Mouse (Mus musculus): ENCODE measurements around the gene Spi1.

The Spi1 gene

DNA sequence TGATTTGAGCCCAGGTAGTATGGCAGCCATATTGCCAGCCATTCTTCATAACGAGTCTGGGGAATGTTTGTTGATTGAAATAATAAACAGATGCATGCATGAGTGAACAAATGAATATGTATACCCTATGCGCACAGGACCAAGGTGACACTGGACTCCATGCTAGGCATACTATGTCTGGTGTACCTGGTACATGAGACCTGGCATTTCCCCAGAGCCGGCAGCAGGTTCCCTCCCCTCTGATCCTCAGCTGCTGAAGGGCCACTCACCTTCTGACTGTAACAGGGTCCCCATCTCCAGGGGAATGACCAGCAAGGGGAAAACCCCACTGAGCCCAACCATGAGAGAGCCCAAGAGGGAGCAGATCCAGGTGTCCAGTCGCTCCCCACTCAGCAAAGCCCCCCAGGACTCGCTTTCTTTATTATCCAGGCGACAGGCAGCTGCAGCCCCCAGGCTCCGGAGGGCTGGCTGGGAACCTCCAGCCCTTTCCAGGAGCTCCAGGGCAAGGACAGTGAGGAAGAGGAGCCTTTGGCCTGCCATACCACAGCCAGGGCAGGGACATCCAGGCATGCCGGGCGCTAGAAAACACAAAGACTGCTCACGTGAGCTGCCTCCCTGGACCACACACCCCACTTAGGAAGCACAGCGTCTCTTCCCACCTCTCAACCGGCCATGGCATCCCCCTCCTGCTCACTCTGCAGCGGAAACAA is 13.9 kb upstream of the Spi1 start:
- DNase-seq: no peak

DNA sequence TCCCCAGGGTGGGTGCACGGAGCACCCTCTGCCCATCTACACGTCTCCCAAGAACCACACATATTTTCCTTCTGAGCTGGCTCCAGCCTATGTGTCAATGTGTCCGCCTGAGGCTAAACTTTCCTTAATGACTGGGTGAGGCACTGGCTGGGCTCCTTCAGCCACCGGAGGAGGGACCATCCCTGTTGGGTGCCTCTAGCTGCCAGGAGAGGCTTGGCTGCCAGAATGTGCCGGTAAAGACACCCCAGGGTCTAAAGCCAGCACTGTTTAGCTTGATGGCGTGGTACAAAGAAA is 13.4 kb upstream of the Spi1 start:
- no peak for DNase-seq

DNA sequence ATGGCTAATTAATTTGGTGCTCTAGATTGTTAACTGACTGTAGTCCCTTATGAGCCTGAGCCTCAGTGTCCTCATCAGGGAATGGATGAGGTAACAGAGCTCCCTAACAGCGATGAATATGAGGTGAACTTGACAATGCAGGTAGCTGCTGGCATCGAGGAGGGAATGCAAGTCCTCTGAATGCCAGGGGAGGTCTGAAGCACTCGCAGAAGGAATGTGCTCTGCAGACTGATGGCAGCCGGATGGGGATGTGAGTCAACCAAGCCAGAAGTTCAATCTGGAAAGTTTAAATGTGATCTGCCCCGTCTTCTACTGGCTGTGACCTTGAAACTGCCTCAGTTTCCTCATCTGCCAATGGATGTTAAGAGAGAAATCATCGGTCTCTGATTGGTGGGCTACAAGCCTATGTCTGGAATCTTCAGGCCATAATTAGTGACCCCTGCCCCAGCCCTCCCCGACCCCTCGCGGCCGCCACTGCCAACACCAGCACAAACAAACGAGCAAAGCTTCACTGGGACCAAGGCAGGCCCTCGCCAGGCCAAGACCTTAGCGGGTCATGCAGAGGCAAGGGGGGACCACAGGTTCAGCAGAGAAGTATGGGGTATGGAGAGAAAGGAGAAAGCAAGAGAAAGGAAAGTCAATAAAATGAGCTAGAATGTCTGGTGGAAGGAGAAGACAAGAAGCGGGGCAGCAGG is 12.7 kb upstream of the Spi1 start:
- DNase-seq: no peak

DNA sequence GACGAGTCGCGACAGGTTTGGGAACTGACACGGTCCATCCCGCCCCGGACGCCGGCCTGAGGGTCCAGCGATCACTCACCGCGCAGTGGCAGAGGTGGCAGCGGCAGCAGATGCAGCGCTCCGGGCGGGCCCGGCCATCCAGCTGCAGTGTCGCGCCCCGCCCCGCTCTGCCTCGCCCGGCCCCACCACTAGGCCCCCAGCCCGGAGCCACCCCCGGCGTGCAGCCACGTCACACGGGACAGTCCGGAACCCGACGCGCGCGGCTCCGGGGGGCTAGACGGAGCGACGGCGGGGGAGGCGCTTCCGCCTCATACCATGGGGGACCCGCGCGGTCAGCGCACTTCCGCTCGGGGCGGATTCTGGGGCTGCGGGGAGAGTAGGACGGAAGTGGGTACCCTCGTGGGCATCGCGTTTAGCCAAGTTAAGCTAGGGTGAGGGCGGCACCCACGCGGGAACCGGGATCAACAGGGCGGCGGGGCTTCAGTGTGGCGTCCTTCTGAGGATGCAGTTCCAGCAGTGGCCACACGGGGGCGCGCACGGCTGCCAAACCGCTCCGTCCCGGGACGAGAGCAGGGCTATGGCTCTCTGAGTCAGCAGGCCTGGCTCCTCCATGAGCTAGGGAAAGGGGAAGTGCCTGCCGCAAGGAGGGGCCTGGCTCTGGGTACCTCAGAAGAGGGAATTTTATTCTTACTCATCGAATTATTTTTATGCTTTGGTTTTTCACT is 12.0 kb upstream of the Spi1 start, which contains the start of gene Slc39a13:
Slc39a13 (minus strand) TSS at position 342 of the 725 bp plus-strand sequence.
- peak; percentile 95 to 96 for DNase-seq

DNA sequence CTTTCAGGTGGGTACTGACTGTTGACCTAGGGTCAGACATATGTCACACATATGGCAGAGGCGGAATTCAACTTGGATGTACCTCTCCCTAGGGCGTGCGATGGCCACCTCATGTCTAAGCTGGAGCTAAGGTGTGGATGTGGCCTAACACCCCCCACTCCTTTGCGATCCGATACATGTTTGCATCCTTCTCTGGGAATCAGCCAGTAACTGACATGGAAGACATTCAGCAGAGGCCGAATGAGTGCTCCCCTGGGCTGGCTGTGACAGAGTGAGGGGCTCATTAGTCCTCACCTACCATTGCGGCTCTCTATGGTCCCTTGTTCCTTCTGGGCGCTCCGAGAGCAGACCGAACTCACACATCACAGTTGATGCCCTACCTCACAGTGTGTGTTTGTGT is 11.1 kb upstream of the Spi1 start:
- DNase-seq: no peak

DNA sequence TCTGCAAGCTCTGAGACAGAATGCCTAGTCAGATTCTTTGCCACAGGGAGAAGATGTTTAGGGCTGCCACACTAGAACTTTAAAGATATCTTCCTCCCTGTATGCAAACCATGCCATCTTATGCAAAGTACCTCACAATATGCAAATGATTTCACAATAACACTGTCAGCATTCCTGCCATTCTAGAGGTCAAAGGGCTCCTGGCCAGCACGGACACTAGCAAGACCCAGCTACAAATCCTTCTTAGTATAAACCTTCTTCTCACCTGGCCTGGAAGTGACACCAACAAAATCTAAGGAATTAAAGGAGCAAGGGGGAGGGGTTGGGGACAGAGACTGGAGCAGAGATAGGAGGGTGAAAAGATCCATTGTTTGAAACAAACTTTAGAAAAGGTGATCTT is 10.1 kb upstream of the Spi1 start:
- peak; percentile 52 to 61 for DNase-seq

DNA sequence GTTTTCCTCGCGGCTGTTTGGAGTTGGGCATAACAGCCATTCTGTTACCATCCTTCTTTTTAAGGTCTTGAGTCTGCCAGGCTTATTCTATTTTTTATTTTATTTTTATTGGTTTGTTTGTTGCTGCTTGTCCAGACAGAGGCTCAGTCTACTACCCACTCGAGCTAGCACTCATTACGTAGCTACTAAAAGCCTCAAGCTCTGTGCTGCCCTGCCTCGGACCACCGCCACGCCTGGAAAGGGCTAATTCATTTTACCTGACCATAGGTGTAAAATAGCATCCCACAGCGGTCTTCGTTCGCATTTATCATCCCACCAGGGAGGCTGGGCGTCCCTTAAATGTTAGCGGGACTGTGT is 4.3 kb upstream of the Spi1 start:
- DNase-seq: no peak

DNA sequence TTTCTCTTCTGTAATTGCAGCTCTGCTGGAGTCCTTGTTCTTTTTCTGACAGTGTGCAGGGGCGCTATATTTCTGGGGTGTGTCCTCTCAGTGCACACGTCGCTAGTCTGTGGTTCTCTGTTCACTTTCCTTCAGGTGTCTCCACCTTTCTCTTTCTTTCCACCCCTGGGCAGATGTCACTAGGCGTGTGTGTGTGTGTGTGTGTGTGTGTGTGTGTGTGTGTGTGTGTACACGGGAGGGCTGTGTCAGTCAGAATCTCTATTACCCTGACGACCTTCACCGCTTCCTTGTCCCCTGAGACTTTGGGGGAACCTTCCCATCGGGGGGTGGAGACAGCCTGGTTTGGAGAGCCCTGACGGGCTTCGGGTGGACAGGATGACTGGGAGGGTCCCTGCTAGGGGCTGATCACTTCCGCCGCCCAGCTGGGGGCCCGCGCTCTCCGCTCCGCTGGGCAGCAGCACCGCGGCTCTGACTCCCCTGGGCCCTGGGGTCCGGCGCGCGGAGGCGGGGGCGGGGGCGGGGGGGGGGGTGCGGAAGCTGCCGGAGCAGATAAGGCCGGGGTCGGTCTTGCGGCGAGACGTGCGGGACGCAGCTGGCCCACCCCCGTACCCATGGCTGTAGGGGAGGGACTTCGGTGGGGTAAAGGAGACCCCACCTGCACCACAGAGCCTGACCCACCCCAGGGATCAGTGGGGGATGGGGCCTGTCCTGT is 3.7 kb upstream of the Spi1 start:
- no peak for DNase-seq

DNA sequence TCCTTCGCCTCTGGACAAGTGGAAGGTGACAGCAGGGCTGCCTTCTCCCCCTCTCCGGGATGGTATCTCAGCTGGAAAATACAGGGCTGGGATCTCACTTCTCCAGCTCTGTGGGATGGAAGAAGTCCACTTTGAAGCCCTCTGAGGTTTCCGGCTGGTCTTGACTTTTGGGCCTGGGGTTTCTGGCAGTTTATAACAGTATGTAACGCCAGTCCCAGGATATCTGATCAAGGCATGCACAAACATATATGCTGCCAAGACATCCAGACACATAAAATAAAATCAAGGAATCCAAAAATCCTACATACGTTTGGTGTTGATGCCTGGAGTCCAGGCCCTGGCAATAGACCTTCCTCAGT is 3.2 kb upstream of the Spi1 start:
- no peak for DNase-seq

DNA sequence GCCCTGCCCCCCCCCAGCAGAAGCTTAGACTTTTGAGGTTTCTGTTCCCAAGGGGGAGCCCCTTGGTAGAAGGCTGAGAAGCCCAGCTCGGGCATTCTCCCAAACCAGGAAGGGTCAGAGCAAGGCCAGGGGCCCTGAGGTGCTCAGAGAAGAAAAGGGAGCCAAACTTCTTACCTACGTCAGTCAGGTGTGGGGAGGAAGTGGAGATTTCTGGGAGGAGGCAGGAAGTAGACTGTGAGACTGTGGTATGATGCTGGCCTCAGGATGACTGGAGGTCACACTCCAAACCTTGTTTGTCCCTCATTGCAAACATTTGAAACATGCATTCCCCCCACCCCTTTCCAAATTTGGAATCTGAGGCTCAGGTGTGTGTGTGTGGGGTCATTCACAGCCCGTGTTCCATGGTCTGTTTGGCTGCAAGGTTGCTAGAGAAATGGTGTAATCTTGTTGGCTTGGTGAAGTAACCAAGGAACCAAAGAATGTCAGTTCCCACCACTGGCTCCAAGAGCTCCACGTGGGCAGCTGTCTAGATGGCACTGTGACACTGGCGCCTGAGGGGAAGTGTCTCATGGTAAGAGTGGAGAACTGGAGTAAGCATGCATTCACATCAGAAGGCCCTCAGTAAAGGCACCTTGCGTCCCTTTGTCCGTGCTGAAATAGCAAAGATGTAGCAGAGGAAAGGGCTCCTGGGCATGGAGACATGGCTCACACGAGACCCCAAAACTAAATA is 1.2 kb upstream of the Spi1 start:
- no peak for DNase-seq

DNA sequence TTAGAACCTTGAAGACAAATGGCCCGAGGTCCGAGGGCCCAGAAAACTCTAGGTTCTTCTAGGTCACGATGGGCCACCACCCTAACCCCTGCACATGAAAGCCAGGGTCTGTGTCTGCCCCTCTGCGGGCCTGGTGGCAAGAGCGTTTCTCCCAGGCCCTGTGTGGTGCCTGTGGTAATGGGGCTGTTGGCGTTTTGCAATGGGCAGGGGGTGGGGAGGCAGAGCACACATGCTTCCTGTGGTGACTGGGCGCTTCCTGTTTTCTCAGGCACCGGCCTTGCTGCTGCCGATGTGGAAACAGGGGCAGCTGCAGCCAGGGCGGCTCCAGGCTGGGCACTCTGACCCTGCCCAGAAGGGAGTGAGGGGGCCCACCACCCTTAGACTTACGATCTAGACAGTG is 654 bp downstream of the Spi1 start:
- peak; percentile 48 to 63 for DNase-seq

DNA sequence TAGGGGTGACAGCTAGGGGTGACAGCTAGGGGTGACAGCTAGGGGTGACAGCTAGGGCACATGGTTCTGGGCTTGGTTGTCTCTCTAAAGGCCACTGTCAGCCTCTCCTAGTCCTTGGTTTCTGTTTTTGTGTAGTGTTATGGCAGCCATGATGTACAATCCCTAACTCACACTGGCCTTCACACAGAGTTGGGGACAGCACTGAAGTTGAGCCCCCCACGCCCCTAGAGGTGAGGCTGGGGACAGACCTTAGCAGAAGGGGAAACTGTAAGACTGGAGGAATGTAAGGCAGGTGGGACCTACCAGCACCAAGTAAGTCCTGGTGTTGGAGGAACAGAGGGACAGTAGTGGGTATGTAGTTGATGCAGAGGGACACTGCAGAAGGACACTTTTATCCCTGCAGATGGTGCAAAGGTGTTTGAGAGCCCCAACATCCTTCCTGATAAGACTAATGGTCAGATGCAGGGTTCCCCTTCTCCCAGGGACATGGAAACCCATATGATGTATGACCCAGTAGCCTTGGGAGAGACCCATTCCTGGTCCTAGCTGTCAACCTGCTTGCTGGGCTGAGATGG is 1.3 kb downstream of the Spi1 start:
- no peak for DNase-seq

DNA sequence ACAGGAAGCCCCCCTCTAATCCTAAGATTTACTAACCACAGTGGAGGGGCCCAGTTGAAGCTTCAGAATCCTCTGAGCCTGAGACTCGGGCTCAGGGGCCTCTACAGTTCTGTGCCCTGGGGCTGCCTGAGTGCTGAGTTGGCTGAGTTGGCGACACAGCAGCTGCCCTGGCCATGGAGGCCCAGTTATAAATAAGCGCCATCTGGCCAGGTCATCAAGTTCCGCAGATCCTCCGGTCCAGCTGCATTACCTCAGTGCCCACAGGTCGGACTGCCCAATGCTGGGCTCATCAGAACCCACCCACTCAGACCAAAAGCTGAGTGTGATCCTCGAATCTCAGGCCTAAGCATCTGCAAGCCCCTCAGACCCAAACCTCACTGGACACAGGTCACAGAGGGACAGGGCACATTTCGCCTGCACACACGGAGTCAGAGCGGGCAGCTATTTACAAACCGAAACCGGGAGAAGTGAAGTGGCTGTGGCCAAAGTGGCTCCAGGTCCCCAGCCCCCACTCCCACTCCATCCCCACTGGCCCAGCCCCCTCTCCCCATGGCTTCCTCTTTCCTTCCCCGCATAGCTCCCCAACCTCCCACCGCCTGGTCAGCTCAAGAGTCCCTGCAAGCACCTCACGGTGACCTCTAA is 2.1 kb downstream of the Spi1 start:
- DNase-seq: peak in 1 of 2 experiments; percentile 37

DNA sequence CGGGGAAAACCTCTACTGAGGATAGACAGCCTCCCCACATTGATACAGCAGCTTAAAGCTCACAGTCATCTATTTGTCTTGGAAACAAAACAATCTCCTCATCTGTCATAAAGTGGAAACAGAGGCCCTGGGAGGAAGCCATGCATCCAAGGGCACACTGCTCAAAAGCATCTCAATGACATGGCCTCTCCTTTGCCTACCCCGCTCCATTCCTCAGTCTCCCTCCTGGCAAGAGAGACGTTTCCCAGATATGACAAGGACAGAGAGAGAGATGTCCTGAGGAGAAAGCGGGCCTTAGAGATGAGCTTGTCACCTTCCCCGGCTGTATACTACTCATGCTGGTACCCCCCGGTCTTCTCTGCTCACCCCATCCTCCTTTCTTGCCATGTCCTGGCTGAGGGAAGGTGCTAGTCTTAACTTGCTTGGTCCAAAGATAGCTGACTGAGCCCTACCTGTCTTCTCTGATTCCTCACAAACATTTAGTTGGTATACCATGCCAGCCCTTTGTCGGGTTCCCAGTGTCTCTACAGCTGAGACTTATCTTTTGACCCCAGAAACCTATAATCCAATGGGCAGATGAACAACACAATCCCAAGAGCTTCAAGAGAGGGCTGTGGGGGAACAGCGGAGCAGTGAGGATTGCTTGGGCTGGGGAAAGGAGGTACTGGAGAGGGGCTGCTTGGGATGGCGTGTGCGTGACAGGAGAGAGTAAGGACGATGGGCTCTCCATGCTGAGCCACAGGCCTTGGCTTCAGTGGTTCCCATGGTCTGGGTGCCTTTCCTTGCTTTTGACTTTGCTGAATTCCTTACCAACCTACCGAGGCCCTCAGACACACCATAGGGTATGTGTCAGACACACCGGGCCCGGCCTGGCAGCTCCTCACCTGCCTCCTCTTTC is 3.6 kb downstream of the Spi1 start:
- DNase-seq: no peak

DNA sequence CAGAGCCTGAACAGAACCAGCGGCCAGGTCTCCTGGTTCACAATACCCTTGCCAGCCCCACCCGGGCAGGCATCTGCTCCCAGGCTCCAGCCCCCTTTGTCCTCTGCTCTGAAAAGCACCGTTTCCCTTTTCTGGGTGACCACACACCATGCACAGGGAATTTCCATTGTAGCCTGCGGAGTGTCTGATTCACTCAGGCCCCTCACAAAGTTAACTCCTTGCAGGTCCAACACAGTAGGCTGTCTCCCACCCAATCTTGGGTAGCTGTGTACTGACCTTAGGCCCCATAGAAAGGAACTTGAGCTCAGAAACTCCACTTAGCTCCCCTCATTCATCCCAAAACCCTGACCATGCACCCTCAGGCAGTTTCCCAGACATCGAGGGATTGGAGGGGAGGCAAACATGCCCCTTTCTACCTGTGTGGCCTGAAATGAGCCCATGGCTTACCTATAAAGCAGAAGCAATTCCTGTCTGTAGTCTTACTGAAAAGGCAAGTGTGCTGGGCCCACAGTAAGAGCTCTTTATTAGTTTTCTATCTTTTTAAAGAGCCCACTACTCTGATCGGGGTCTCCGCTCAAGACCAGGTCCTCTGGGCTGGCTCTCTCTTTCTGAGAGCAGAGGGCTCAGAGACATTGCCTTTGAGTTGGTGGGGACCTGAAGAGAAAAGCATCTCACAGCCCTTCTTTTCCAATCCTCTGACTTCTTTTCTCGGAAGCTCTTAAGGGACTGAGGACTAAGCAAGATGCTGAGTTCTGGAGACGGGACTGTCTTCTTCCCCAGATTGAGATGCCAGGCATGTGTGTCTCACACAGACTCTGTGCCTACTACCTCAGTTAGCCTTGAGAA is 4.4 kb downstream of the Spi1 start:
- DNase-seq: no peak

DNA sequence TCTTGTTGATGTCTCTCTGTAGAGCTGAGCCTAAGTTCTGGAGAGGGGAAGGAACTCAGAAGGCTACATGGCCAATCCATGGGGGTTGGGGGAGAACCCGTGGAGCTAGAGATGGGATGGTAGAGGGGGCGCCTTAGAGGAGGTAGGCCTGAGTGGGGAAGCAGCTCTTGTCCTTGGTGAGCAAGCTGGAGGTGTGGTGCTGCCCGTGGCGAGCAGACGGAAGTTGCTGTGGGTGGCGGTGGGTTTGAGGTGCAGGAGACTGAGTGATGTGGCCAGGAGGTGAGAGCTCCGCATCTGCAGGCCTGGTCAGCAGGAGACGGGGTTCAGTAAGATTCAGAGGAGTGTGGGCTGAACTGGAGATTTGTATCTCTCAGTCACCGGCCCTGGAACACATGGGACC is 5.3 kb downstream of the Spi1 start:
- no peak for DNase-seq

DNA sequence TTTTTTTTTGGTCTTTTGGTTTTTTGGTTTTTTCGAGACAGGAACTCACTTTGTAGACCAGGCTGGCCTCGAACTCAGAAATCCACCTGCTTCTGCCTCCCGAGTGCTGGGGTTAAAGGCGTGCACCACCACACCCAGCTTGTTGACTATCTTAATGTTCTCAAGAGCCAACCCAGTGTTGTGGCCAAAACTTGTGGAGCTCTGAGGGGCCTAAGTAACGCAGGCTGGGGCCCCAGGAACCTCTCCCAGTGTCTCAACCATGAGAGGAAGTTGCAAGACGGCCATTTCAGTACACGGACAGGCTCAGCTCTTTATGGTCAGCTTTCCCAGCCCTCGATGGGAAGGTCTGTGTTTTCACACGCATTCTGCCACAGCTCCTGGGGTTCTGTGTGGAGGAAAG is 6.8 kb downstream of the Spi1 start:
- DNase-seq: no peak

DNA sequence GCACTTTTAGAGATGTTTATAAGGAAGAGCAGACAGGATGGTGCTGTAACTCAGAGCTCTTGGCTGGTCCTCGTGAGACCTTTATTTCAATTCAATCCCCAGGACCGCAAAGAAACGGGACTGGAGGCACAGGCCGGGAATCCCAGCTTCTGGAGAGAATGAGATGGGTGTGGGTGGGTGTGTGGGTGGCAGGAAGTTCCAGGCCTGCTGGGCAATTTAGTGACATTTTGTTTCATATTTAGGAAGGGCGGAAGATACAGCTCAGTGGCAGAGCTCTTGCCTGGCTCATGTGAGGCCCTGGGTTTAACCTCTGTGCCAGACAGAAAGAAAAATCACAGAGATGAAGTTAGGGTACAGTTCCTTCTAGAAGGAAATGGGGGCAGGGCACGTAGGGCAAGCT is 8.0 kb downstream of the Spi1 start:
- DNase-seq: no peak

DNA sequence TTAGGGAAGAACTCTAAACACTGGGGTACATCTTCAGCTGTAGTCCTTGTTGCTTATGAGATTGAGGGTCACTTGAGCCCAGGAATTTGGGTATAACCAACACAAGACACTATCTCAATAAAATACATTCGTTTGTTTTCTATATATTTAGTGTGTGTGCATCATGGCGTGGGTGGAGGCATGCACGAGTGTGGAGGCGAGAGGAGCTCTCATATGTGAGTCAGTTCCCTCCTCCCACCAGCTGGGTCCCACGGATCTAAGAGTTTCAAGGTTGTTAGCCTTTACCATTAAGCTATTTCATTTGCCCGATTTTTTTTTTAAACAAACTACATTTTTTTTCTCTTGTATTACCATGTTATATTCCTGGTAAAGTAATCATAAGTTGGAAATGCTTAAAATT is 8.6 kb downstream of the Spi1 start:
- DNase-seq: no peak

DNA sequence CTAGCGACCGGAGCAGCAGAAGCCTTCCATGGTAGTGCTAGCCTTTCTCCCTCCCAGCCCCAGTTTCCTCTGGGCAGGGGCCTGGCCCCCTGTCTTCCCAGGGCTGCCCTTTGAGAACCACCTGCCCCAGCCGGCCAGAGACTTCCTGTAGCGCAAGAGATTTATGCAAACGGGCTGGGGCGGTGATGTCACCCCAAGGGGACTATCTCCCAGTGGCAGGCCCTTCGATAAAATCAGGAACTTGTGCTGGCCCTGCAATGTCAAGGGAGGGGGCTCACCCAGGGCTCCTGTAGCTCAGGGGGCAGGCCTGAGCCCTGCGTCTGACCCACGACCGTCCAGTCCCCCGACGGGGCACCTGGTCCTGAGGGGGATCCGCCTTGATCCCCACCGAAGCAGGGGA is 14.3 kb downstream of the Spi1 start:
- DNase-seq: peak in 1 of 2 experiments; percentile 38
